Mouse (Mus musculus) cortical plate, adult 2 months (tissue): Measurements from ENCODE around the gene Rap1gap.

Experiments used
- CTCF ChIP-seq: fragments of 200-500 bp; IDR thresholded peaks from 2 replicates; pipeline ENCODE4 v1.5.1; 2011; ENCODE audit warnings: mild to moderate bottlenecking, control low read depth, low read length; ENCODE audit not compliant: insufficient read depth; ENCODE audit errors: extremely low read depth
- POLR2A ChIP-seq: fragments of 200-500 bp; IDR thresholded peaks from 2 replicates; pipeline ENCODE4 v1.6.1; 2011; ENCODE audit warnings: mild to moderate bottlenecking, low read length, control low read depth; ENCODE audit not compliant: insufficient read depth; ENCODE audit errors: extremely low read depth

GRCm38 (mm10) chr4:137633394-137633793, 31.1 kb upstream of the Rap1gap start:
- TF ChIP-seq CTCF: no peak
- no peak for TF ChIP-seq POLR2A
